Mouse (Mus musculus): ENCODE results near the gene Olfr1208.

The Olfr1208 gene

GRCm38 (mm10) chr2:88902211-88902610 lies at the start of gene Olfr1208:
Gene Olfr1208, minus strand, starts transcription at chr2:88902311.
- DNase-seq, result no peak

GRCm38 (mm10) chr2:88938011-88938410 lies 35.9 kb upstream of the Olfr1208 start, which contains the start of gene Olfr1211:
Gene Olfr1211, minus strand, starts transcription at chr2:88938111.
- no peak for DNase-seq

GRCm38 (mm10) chr2:88915057-88915456 lies 12.9 kb upstream of the Olfr1208 start, which contains the start of gene Olfr1209:
Gene Olfr1209, minus strand, starts transcription at chr2:88915157.
- no peak for DNase-seq

- DNase-seq, result no peak
Measured at GRCm38 (mm10) chr2:88862931-88863330, 39.2 kb downstream of the Olfr1208 start, which contains the start of gene Olfr1206. Gene Olfr1206, plus strand, starts transcription at chr2:88863231.

- DNase-seq, result no peak
Measured at GRCm38 (mm10) chr2:88848992-88849391, 53.1 kb downstream of the Olfr1208 start, which contains the start of gene Olfr1204. Gene Olfr1204, plus strand, starts transcription at chr2:88849292.
